Mouse (Mus musculus): ENCODE measurements at regions not wholly inside any gene's neighbourhood (a gene's known extent, or its start where the extent isn't known, plus 50 kb on each side); places are given as distances from the start of the nearest gene placed in this dataset.

DNA sequence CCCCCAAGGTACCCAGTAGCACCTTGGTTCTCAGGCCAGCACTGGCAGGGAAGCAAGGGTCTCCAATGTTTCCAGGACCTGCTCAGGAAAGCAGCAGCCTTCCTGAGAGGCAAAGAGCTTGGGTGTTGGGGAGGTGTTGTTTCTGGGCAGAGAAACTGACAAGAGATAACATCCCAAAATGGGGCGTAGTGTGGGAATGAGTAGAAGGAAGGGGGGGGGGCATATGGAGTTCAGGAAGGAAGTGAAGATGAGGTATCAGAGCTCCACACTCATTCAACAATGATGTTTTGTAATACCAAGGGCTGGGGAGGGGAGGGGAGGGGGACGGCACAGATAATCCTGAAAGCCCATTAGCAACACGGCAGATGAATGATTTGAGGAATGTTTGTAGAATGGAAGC, 135.6 kb upstream of the Lemd2 start:
- H3K36me3 ChIP-seq, result no peaks in the 10 kb centered on the region
- 53% methylated on average over 3 of the region's 3 CpGs for WGBS
- H3K4me1 ChIP-seq, result peaks cover 30% of the 10 kb centered on the region
- H3K4me3 ChIP-seq, result no peak overlapping the region
- H3K9me3 ChIP-seq, result no peaks in the 10 kb centered on the region
- no peak overlapping the region for H3K27ac ChIP-seq (replicated peaks)
- H3K4me2 ChIP-seq, result no peak overlapping the region
- ATAC-seq (ENCODE audit: extremely low read depth, insufficient number of reproducible peaks, low FRiP score, low TSS enrichment), result no peak
- 0 out of 2 replicates have a peak, but pooled peaks cover 4% of the 10 kb centered on the region for H3K27me3 ChIP-seq (replicated peaks)
- H3K9ac ChIP-seq, result no peak overlapping the region

DNA sequence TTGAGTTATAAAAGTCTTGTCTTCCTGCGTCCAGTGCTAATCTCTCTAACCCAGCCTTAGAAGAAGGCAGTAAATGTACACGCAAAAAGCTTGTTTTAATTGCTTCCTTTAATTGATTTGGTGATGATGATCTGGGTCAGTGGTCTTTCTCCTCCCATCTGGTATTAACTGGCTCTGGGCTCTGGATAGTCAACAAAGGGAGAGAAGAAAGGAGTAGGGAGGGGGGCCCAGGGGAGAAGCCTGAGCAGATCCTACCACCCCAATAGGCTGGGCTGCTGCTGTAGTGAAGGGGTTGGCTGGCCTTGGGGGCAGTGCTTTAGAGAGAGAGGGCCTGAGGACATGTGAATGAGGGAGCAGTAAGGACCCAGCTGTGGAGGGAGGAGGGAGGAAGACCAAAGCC, 135.0 kb upstream of the Lemd2 start:
- Histone ChIP-seq H3K4me1 (peaks cover 30% of the 10 kb centered on the region), H3K9me3 (no peaks in the 10 kb centered on the region), H3K27ac (replicated peaks) (no peak overlapping the region), H3K4me3 (no peak overlapping the region), H3K36me3 (no peaks in the 10 kb centered on the region), H3K27me3 (replicated peaks) (peaks cover 7% of the 10 kb centered on the region; the same call in 1 of the 2 replicates), H3K9ac (no peak overlapping the region), H3K4me2 (no peak overlapping the region)
- WGBS, result 69% methylated on average over 2 of the region's 2 CpGs
- ATAC-seq (ENCODE audit: extremely low read depth, insufficient number of reproducible peaks, low FRiP score, low TSS enrichment), result no peak

DNA sequence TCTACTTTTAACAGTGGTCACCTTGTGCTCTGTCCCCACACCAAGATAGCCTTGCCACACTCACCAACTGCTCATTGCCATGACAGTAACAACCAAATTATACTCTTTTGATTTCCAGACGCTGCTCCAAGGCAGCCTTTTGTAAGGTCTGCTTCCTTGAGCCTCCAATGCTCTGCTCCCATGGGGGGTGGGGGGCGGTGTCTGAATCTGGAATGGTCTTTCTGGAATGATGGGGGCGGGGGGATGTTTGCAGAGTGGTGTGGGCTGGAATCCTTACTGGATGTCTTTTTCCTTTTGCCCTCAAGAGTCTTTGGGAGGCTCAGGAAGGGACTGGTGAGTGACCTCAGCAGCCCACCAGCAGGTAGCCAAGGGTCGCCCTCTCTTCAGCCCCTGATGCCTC, 131.4 kb upstream of the Lemd2 start:
- H3K27ac ChIP-seq (replicated peaks), result no peak overlapping the region
- WGBS, result 48% methylated on average over 4 of the region's 4 CpGs

DNA sequence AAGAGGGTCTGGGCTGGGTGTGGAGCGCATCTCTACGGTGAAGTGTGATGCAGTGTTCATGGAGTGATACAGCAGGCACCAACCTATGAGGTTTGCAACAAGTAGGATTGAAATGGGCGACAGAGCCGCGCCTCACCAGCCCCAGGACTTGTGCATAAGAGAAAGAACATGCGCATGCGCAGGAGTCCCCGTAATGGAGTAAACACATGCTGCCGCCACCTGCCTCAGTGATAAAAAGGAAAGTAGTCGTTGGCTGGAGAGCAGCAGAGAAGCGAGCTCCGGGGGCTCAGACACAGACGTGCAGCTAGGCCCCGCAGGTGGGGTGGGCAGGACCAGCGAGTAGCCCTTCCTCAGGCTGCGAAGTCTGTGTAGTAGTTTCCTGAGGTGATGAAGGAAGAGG, 129.3 kb upstream of the Lemd2 start:
- ATAC-seq (ENCODE audit: extremely low read depth, insufficient number of reproducible peaks, low FRiP score, low TSS enrichment), result no peak
- Histone ChIP-seq H3K36me3 (no peaks in the 10 kb centered on the region), H3K4me3 (no peak overlapping the region), H3K4me1 (peaks cover 25% of the 10 kb centered on the region), H3K9ac (no peak overlapping the region), H3K9me3 (no peaks in the 10 kb centered on the region), H3K27ac (replicated peaks) (no peak overlapping the region), H3K27me3 (replicated peaks) (peaks cover 25% of the 10 kb centered on the region), H3K4me2 (peak overlapping the region; percentile 24; the same call in 1 of the 2 replicates)
- WGBS, result 76% methylated on average over 16 of the region's 16 CpGs

More for the DNA sequence above, 131.4 kb upstream of the Lemd2 start:
- H3K9ac ChIP-seq, result no peak overlapping the region
- H3K27me3 ChIP-seq (replicated peaks), result peaks cover 12% of the 10 kb centered on the region; the same call in 1 of the 2 replicates
- no peaks in the 10 kb centered on the region for H3K36me3 ChIP-seq
- ATAC-seq (ENCODE audit: extremely low read depth, insufficient number of reproducible peaks, low FRiP score, low TSS enrichment), result no peak
- no peak overlapping the region for H3K4me2 ChIP-seq
- H3K4me3 ChIP-seq, result no peak overlapping the region
- H3K4me1 ChIP-seq, result peaks cover 25% of the 10 kb centered on the region
- no peaks in the 10 kb centered on the region for H3K9me3 ChIP-seq

DNA sequence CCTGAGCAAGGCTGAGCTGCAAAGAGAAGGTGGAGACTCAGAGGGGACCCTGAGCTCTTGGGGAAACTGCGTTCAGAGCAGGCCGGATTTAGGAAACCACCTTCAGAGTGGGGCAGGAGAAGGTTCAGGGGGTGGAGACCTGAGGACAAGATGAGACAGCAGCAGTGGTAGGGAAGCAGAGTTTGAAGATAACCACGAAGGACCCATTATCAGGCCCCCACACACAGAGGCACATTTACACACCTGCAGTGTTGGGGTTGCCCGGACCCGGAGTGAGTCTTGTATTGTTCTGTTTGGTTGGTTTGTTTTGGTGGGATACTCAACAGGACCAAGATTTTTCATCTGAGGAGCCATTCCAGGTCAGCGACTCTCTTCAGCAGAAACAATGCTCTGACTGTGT, 128.9 kb upstream of the Lemd2 start:
- no peak overlapping the region for H3K27ac ChIP-seq (replicated peaks)
- H3K4me1 ChIP-seq, result peaks cover 25% of the 10 kb centered on the region
- WGBS, result 71% methylated on average over 6 of the region's 6 CpGs
- no peak overlapping the region for H3K9ac ChIP-seq
- no peaks in the 10 kb centered on the region for H3K9me3 ChIP-seq
- H3K27me3 ChIP-seq (replicated peaks), result peaks cover 27% of the 10 kb centered on the region
- ATAC-seq (ENCODE audit: extremely low read depth, insufficient number of reproducible peaks, low FRiP score, low TSS enrichment), result no peak
- peak overlapping the region; percentile 24; the same call in 1 of the 2 replicates for H3K4me2 ChIP-seq
- H3K4me3 ChIP-seq, result no peak overlapping the region
- H3K36me3 ChIP-seq, result no peaks in the 10 kb centered on the region

DNA sequence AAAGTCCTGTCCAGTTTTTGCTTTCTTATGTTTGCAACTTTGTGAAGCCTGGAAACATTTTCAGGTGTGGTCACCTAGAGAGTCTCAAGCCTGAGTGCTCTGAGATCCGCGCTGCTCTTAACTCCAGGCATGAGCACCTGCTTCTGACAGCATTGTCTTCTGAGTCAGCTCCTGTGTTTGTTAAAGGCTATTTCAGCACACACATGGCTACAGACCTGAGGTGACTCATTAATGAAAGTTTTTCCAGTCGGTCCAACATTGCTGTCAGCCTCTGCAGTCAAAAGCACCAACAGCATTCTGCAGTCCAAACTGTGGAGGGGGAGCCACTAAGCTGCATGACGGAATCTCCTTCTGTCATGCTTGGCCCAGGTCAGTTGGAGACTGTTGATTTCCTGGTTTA, 127.8 kb upstream of the Lemd2 start:
- H3K27me3 ChIP-seq (replicated peaks), result peaks cover 29% of the 10 kb centered on the region
- no peak overlapping the region for H3K9ac ChIP-seq
- no peaks in the 10 kb centered on the region for H3K36me3 ChIP-seq
- H3K4me1 ChIP-seq, result peaks cover 20% of the 10 kb centered on the region
- no peak for ATAC-seq (ENCODE audit: extremely low read depth, insufficient number of reproducible peaks, low FRiP score, low TSS enrichment)
- 70% methylated on average over 4 of the region's 4 CpGs for WGBS
- H3K9me3 ChIP-seq, result no peaks in the 10 kb centered on the region
- H3K4me3 ChIP-seq, result no peak overlapping the region
- H3K27ac ChIP-seq (replicated peaks), result no peak overlapping the region
- H3K4me2 ChIP-seq, result no peak overlapping the region

DNA sequence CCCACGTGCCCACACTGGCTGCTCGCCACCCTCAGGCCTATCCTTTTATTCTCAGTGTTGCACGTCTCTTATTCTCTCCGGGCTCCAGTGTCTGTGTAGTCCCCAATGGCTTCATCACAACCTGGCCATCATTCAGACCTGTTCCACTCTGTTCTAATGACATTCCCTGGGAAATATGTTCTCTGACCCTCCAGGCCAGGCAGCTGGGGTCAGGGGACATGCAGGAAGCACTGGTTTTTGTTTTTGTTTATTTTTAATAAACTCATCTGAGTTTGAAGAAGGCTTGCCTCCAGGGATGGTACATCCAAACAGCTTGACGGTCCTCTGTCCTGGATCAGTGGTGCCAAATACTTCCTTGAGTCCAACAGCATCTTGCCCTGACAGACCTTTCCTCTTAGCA, 127.4 kb upstream of the Lemd2 start:
- ATAC-seq (ENCODE audit: extremely low read depth, insufficient number of reproducible peaks, low FRiP score, low TSS enrichment), result no peak
- no peak overlapping the region for H3K9ac ChIP-seq

DNA sequence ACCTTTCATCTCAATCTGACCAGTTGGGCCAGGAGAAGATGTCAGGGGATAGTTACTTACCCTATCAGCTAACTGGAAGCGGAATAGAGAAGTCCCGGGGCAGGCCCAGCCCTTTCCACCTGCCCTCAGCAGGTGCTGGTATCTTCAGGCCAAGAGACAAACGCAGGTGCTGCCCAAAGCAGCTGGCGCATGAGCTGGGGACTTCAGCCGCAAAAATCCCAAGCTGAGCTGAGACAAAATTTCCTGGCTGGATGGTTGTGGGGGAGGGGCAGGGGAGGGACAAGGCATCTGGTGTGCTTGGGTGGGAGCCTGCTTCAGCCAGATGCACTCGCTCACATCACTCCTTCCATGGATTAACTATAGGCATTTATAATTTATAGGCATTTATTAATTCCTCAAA, 125.5 kb upstream of the Lemd2 start:
- Histone ChIP-seq H3K36me3 (no peaks in the 10 kb centered on the region), H3K27me3 (replicated peaks) (peaks cover 47% of the 10 kb centered on the region), H3K27ac (replicated peaks) (no peak overlapping the region), H3K9me3 (no peaks in the 10 kb centered on the region), H3K9ac (no peak overlapping the region), H3K4me3 (no peak overlapping the region), H3K4me1 (peaks cover 7% of the 10 kb centered on the region), H3K4me2 (no peak overlapping the region)
- 45% methylated on average over 6 of the region's 6 CpGs for WGBS
- no peak for ATAC-seq (ENCODE audit: extremely low read depth, insufficient number of reproducible peaks, low FRiP score, low TSS enrichment)

More for the DNA sequence above, 127.4 kb upstream of the Lemd2 start:
- Histone ChIP-seq H3K4me2 (no peak overlapping the region), H3K9me3 (no peaks in the 10 kb centered on the region), H3K4me1 (peaks cover 17% of the 10 kb centered on the region), H3K4me3 (no peak overlapping the region), H3K27ac (replicated peaks) (no peak overlapping the region), H3K27me3 (replicated peaks) (peaks cover 33% of the 10 kb centered on the region), H3K36me3 (no peaks in the 10 kb centered on the region)
- 80% methylated on average over 5 of the region's 5 CpGs for WGBS

DNA sequence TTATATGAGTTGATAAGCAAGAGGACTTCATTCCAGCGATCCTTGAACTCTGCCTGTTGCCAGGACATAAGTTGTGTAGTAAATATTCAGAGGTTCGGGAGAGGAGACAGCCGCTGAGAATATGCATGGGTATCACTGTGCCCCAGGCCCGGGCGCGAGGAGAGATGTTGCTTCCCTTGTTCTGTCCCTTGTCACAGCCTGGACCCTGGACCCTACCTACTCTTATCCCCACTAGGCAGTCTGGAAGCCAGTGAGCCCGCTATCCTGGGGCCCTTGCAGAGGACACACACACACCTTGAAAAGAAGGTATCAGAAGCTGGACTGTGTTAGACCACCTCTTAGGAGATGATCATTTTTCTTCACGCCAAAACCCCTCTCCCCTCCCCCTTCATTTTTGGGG, 124.9 kb upstream of the Lemd2 start:
- Histone ChIP-seq H3K9ac (no peak overlapping the region), H3K27me3 (replicated peaks) (peaks cover 49% of the 10 kb centered on the region), H3K9me3 (no peaks in the 10 kb centered on the region), H3K4me2 (no peak overlapping the region), H3K36me3 (no peaks in the 10 kb centered on the region), H3K4me1 (peaks cover 8% of the 10 kb centered on the region), H3K4me3 (no peak overlapping the region), H3K27ac (replicated peaks) (no peak overlapping the region)
- no peak for ATAC-seq (ENCODE audit: extremely low read depth, insufficient number of reproducible peaks, low FRiP score, low TSS enrichment)
- WGBS, result 72% methylated on average over 8 of the region's 8 CpGs

DNA sequence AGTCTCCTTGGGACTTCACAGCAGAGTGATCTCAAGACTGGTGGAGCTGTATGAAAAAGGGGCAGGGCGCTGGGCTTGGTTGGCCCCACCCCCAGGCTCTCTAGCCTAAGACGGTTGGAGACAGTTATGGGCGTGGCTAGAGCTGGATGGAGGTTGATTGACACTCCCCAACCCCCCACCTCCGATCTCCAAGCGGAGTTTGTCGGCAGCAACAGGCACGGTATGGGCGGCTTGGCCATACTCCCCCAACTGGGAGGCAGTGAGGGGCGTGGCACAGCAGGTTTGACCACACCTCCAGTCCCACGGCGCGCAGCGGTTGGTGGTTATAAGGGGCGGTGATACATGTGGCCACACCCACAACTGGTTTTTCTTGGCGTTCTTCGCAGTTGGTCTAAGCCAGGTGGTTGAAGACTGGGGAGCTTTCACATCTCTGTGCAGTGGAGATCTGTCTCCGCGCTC, 120.8 kb upstream of the Lemd2 start:
- H3K27ac ChIP-seq (replicated peaks), result no peak overlapping the region
- peak; percentile 63 for ATAC-seq (ENCODE audit: extremely low read depth, insufficient number of reproducible peaks, low FRiP score, low TSS enrichment)
- WGBS, result 4% methylated on average over 18 of the region's 18 CpGs
- H3K4me3 ChIP-seq, result peak overlapping the region; percentile 36
- peak overlapping the region; percentile 63 for H3K4me2 ChIP-seq
- H3K36me3 ChIP-seq, result no peaks in the 10 kb centered on the region
- peaks cover 8% of the 10 kb centered on the region for H3K4me1 ChIP-seq
- H3K27me3 ChIP-seq (replicated peaks), result peaks cover 67% of the 10 kb centered on the region
- no peaks in the 10 kb centered on the region for H3K9me3 ChIP-seq
- no peak overlapping the region for H3K9ac ChIP-seq

DNA sequence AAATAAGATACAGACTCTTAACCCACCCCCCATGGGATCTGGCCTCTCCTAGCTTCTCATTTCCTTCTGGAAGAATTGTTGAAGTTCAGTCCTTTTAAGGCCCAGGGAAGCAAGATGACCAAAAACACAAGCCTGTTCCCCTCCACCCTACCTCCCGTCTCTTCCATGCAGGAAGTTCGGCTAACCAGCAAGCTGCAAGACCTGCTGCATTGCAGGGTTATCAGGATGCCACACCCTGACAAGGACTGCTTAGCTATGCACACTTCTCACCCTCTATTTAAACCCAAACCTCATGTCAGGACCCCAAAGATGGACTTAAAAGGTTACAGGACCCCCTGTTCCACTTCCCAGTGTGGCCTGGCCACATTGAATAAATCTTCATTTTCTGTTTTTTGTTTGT, 119.2 kb upstream of the Lemd2 start:
- Histone ChIP-seq H3K27me3 (replicated peaks) (peaks cover 67% of the 10 kb centered on the region), H3K36me3 (no peaks in the 10 kb centered on the region), H3K4me3 (no peak overlapping the region), H3K9ac (no peak overlapping the region), H3K4me1 (peaks cover 13% of the 10 kb centered on the region), H3K27ac (replicated peaks) (no peak overlapping the region), H3K9me3 (no peaks in the 10 kb centered on the region), H3K4me2 (no peak overlapping the region)
- WGBS, result 46% methylated on average over 2 of the region's 2 CpGs
- ATAC-seq (ENCODE audit: extremely low read depth, insufficient number of reproducible peaks, low FRiP score, low TSS enrichment), result no peak

DNA sequence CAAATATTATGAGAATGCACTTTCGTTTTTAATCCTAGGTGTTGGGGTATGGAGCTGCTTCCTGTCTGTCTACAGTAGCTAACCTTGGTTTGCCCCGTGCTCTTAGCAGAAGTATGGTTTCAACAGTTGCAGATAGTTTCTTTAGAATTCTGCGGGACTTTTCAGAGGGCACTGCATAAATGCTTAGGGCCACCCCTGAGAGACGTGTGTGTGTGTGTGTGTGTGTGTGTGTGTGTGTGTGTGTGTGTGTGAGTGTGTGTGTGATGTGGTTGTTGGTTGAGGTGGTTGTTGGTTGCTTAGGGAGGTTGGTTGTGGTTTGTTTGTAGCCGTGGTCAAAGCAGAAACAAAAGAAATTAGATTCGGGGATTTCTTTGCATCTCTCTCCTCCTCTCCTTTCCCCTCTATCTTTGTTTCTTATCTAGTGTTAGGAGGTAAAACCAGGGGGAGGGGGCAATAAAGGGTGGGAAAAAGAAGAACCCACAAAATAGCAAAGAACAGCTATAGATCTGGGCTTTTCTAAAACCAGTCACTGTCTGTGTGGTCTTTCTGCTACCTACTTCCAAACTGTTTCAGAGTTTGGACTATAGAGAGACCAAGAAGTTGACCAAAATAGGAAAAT, 118.7 kb upstream of the Lemd2 start:
- H3K27me3 ChIP-seq (replicated peaks), result peaks cover 71% of the 10 kb centered on the region
- no peak overlapping the region for H3K4me2 ChIP-seq
- no peak overlapping the region for H3K4me3 ChIP-seq
- peaks cover 18% of the 10 kb centered on the region for H3K4me1 ChIP-seq
- no peaks in the 10 kb centered on the region for H3K9me3 ChIP-seq
- ATAC-seq (ENCODE audit: extremely low read depth, insufficient number of reproducible peaks, low FRiP score, low TSS enrichment), result no peak
- H3K27ac ChIP-seq (replicated peaks), result no peak overlapping the region
- H3K9ac ChIP-seq, result no peak overlapping the region
- 52% methylated on average over 6 of the region's 6 CpGs for WGBS
- no peaks in the 10 kb centered on the region for H3K36me3 ChIP-seq
